Mouse (Mus musculus) right cerebral cortex, postnatal 14 days (tissue): Measurements from ENCODE around the gene Eri3.

ENCODE experiments used
- DNase-seq: peaks from one replicate; pipeline ENCODE4 v3.0.0; 2022

Gene Eri3

DNA sequence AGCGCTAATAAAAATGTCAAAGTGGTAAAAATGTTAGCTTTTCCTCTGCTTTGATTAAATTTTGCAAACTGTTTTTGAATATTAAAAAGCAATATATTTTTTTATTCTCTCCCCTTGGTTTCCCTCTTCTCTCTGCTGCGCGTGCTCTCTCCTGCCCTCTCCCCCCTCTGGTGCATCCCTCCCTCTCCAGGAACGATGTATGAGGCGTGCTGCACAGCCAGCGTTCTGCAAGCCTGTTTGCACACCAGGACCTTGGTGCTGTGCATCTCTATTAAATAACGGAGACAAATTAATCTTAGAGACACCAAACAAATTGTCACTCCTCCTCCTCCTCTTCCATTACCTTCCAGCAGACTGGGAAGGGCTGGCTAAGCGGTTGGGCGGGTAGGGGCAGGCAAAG lies 31.5 kb downstream of the Eri3 start:
- DNase-seq, result no peak

DNA sequence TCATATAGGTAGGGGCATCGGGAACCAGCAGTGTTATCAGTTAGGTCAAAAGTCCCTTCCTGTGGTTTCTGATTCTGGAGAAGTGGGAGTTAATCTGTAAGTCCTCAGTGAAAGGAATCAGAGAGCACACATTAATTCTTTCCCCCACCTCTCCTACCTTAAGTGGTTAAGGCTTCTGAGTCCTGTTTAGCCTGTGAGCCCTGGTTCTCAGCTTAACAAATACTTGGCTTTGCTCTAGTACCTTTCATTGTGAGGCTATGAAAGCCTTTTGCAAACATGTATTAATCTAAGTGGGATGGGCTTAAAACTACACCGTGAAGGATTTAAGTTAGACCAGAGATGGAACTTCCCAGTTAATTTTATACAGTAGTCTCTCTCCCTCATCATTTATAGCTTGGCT lies 35.8 kb downstream of the Eri3 start:
- DNase-seq, result no peak

DNA sequence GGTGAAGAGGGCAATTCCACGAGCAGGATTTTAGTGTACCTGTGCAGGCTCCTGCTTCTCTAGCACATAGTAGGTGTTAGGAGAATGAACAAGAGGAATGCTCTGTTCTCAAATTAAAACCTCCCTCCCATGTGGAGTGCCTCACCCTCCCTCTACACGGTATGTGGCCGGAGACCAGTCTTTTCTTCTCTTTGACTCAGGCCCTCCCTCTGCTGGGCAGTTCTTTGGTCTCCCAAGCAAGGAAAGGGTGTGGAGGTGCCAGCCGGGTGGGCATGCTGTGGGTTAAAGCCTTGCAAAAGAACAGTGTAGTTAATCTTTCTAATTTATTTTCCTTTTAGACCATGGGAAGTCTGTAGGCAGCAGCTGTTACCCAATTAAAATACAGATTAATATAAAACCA lies 37.3 kb downstream of the Eri3 start:
- no peak for DNase-seq

DNA sequence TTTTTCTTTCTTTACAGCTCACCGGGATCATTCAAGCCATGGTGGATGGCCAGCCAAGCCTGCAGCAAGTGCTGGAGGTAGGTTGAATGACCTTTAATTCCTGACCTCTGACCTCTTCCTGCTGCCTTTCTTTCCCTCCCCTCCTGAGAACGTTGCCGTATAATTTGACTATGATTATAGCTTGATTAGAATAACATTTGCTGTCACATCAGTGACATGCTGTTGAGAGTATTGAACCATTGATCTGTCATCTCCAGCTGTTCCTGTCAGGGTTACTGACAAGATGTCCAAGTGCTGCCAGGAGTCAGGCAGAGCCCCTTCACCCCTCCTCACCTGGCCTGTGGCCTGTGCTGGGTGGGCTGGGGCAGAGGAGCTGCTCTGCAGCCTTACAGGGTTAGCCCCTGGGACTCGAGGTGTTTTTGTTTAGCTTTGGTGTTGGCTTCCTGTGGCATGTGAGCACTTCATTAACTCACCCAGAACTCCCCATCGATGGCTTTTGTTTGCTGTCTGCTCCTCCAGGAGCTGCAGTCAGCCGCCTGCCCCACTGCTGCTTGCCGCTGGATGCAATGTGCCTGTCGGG lies 39.0 kb downstream of the Eri3 start:
- DNase-seq, result no peak

DNA sequence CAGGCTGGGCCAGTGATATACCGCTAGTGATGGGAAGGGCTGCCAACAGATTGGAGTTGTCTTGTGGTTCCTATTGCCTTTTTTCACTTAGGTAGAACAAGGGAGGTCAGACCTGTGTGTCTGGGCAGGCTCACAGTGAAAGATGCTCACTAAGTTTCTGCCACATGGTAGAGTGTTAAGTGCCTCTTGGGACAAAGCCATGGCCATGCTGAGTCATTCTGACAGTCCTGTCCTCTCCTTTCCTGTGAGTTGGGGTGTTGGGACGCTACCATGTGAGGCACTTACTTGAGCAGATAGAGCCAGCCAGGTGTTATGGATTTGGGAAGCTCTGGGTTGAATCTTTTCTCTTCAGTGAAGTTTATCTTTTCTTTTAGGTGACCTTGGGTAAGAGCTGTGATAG lies 40.6 kb downstream of the Eri3 start:
- no peak for DNase-seq

DNA sequence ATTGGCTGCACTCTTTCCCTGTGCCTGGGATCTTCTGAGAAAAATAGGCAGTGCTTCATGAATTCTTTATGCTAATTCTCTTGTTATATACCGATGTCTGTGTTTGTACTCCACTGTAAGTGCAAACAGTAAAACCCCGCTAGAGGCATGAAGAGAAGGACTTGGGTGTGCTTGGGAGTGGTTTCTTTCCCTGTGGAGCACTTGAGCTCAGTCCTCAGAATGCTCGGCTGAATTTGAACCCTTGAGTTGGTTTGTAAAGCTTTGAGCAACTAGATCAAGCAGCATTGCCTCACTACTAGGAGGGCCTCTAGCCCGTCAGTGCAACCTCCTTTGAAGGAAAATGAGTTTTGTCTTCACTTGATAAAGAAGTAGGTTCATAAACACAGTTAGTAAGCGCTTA lies 42.0 kb downstream of the Eri3 start:
- no peak for DNase-seq

DNA sequence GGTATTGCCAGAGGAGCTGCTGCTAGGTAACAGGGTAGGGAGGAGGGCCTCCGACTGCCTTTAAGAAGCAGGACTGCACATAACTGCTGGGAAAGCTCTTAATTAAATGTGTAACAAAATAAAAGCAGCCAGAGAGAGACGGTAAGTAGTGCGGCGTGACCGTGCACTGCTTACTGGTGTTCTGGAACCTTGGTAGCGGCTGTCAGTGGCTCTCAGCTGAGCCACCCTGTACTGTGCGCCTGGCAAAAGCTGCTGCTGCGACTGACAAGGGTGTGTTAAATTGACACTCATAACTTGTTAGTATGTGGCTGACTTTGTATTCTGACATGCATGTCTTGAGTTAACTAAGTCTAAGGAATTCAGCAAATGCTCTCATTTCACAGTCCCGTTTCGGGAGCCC lies 45.1 kb downstream of the Eri3 start:
- no peak for DNase-seq

DNA sequence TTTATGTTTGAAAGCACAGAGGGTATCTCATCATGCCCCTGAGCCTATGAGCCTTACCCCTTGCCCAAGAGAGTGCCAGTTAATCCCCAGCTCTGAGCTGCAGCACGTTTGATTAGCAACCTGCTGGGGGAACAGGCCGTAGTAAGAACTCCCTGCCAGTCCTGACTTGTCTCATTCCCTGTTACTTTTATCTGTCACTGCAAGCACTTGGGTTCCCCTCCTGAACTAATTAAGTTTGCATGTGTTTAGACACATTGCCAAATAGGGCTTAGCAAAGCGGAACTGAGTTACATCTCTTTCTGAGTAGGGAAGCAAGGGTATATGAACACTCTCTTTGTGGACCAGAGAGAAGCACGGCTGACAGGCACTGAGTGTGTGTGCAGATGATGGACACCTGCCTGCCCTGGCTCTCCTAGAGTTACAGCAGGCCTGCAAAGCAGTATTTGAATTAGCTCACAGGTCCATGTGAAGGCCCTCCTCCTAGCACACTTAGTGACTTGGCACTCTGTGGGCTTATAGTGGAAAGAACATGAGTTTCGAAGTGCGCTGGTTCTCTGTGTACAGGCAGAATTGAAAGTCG lies 49.9 kb downstream of the Eri3 start:
- DNase-seq, result no peak

DNA sequence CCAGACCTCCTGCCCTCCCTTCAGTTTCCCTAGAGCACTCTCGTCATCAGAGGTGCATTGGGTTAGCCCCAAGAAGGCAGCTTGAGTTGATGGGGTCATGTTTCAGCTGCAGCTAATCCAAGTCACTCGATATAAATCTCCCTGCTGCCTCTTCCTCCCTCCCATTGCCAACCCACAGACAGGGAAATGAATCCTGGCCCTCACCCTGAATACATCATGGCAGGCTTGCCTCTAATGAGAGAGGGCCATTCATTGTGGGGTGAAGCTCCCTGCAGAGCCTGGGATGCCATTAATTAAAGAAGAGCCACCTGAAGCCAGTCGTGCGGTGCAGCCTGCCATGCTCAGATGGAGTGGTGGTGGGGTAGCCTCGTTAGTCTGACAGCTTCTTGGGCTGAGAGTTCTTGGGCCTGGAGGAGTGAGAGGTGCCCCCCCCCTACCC lies 51.2 kb downstream of the Eri3 start:
- no peak for DNase-seq

DNA sequence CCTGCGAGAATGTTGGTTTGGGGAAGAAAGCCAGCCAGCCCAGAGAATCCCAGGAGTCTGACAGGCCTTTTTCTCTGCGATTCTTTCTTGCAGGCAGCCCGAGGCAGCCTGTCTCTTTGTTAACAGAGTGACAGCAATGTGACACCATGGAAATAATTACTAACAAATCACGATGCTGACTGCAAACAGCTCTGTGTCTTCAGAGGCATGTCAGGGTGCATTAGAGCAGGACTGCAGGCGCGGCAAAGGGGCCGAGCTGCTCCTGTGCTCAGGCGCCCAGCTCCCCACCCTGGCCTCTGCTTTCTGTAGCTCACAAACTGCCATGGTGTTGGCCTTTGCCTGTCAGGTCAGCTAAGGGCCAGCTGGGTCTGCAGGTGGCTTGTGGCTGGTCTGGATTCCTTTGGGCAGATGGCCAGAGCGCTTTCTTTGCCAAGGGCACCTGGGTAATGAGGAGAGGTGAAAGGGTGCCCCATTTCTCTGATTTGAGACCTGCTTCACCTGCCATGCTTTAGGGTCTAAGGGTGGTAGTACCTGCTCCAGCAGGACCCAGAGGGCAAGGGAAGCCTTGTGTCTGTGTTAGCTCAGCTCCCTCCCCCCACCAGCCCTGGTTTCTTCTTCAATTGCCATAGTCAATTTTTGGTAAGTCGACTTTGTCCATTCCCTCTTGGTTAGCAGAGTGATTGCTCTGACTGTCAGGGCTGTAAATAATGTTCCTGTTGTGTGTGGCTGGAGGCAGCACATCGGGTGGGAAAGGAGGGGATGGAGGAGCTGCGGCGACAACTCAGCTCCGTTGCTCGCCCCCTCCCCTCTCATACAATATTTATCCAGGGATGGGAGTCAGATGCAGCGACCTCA lies 55.2 kb downstream of the Eri3 start:
- no peak for DNase-seq

DNA sequence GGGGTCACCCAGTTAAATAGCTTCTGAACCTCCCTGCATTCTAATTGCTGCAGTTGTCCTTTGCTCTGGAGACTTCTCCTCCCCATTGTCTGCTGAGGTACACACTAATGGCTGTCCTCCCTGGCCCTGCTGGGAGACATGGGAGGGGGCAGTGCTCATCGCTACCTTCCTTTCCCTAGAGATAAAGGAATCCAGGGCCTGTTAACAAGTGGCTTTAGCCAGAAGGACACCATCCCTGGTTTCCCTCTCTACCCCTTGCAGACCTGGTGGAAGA lies 55.7 kb downstream of the Eri3 start:
- no peak for DNase-seq

DNA sequence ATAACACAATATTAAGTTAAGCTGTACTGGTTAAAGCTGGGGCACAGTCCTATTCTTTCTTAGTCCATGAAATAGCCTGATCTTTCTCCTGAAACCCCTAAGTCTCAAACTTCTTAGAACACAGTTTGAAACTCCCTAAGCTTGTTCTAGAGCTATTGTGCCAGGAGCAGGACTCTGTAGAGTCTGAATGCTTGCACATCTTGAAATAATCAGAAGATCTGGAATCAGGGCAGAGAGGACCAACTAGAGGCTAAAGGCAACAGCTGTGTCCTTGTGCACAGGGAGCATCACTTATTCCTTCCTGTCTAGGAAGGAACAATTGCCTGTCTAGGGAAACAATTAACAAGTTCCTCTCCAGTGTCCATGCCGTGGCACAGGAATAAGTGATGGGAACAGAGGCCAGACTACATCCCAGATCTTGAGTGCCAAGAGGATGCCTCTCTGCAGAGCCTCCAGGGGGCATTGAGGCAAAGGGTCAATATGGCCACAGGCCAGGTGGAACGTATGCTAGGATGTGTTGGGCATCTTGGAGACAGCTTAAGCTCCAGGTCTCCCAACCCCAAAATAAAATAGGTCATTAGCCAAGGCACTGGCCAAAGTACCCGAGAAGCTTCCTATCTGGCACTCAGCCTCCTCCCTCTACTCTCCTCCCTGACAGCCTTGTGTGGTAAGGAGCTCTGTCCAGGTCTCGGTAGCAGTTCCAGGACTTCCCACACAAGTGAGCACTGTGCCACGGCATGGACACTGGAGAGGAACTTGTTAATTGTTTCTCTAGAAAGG lies 56.9 kb downstream of the Eri3 start:
- no peak for DNase-seq

DNA sequence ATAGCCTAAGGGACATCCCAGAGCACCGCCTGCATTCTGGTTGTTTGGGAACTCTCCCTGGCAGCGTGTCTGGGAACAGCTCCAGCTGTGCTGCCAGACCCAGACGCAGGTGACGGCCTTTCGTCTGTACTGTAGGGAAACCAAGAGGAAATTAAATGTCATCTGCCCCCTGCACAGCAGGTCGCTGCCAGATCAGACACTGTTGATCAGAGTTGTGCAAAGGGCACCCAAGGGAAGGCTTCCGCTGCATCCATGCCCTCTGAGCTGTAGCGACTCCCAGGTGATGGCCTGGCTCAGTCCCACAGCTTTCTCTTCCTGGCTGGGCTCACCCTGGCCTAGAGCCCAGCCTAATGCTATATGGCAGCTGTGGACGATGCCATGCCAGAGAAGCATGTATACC lies 58.1 kb downstream of the Eri3 start:
- no peak for DNase-seq

DNA sequence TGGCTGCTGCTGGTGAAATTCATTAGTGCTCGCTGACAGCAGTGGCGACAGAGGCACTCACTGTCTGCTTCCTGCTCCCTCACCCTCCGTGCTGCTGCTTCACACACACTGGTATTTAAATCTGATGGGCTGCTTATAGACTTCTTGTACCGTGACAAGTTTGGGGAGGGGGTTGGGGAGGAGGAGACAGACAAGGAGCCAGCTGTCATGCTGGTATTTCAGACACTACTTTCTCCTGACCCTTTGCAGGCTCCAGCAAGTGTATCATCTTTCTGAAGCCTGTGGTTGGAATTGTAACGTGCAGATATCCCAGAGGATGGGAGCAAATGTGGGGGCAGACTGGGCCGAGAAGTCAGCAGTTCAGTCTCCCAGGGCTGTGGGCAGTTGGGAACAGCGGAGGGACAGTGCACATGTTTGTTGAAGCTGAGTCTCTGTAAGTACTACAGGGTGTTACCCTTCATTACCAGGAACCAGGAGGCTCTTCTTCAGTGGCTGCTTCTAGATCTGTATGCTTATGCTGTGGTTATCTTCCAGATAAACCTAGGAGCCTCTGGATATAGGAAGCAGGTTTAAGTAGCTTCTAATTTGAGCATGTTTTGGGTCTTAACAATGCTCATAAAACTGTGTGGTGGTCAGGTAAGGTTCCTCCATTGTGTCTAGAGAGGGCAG lies 59.3 kb downstream of the Eri3 start:
- DNase-seq, result no peak

DNA sequence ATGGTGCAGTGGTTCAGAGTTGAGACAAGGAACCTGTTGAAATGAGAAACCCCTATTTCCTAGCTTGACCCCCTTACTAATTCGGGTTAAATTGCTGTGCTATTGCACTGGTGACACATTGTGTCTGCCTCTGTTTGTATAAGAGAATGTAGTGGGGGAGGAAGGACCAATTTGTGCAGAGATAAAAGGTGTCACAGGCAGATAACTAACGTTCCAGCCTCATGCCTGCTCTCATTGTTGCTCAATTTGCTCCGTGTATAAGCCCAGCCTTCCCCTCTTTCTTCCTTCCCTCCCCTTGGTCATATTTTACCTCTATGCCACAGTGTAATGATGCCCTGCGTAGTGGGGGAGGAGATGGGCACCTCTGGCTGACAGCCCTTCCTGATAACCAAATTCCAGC lies 61.2 kb downstream of the Eri3 start:
- DNase-seq, result no peak

DNA sequence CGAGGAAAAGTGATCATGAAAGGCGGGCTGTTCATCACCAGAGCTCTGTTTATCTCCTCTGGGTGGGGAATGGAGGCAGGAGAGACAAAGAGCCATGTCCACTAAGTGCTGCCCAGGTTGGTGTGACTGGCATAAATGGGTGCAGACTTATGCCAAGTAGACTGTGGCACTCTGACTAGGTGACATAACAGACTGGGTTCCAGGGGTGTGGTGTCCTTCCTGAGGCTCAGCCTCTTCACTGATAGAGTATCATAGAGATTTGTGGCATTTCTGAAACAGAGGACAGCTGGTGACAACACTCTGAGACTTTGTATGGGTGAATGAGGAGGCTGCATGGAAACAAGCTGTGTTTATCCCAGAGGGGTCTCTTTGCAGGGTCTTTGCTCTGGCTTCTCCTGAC lies 61.6 kb downstream of the Eri3 start:
- DNase-seq, result no peak

DNA sequence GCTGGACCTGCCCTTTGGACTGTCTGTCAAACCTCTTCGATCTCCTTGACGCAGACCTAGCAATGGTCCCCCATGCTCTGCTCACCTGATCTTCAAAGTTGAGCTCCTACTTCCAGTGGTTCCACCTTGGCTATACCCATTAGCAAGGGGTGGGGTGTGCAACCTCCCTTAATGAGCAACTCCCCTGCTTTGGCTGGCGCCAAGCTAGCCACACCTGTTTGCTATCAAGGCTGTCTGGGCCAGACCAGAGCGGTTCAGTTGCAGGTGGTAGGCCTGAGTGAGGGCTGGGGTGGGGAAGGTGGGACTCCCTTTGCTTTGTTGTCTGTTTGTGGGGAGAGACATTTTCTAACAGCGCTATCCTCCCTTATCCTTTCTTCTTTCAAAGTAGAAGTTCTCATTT lies 62.5 kb downstream of the Eri3 start:
- no peak for DNase-seq

DNA sequence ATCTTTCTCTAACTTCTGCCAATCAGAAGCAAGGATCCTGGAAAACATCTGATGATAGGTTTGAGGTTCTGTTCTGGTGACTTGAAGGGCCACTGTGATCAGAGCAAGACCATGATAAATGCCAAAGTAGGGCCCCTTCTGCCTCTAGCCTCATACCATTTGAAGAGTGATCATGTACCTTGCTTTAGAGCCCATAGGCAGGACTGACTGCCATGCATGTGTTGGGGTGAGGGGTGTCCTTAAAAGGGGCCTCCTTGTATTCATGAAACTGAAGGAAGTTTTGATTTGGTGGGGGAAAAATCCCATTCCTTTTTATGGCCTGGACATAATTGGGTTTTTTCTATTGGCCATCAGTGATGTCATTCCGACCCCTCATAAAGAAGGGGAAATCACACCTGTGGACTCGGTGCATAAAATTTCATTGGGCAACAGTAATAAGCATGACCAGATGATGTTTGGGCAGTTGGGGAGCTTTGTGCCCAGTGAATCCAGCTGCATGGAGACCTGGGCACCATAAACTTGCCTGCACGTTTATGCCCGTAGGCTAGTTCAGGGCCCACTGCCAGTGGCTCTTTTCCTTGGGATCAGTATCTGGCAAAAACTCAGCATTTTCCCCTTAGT lies 63.1 kb downstream of the Eri3 start:
- DNase-seq, result no peak

DNA sequence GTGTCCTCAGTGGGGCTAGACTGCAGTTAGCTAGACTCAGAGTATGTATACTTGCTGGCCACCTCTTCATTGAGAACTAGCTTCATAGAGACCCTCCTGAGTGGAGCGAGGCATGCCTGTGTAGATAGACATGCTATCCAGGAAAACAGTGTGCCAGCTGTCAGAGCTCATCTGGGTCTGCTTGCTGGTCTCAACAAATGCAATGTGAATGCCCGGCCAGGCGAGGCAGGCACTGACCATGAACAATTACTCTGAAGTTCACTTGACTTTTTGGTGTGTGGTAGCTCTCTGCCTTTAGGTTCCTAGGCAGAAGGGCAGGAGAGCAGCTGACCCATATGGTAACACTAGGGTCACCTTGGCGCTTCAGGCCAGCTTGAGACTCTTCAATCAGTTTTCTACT lies 66.4 kb downstream of the Eri3 start:
- DNase-seq, result no peak

DNA sequence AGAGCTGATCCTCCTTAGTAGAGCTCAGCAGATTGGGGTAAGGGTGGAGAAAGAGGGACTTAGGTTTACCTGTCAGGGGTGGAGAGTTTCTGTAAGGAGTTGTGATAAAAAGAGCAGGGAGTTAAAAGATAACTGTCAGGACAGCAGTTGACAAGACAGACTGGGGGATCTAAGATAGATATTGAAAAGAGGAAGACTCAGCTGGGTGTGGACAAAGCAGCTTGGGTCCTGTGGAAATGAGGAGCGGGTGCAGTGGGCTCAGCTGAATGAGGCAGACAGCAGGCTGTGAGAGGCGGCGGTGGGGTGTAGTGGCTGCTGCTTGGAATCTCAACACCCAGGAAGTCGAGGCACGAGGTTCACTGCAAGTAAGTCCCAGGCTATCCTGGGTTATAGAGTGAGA lies 72.1 kb downstream of the Eri3 start:
- DNase-seq, result no peak

DNA sequence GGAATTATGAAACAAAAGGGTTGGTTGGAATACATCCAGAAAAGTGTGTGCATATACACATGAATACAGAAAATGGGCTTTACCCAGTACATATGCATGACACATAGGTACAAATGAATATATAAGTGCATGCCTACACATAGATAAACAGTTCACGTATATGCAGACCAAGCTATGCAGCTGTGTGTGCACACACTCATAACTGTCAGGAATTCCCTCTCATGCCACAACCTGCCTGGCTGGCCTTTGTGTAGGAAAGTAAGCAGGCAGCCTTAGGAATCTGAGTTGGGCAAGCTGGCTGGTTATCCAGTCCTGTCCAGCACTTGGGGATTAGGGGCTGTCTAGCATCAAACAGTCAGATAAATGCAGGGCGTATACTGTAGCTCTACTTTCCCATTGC lies 72.9 kb downstream of the Eri3 start:
- no peak for DNase-seq

DNA sequence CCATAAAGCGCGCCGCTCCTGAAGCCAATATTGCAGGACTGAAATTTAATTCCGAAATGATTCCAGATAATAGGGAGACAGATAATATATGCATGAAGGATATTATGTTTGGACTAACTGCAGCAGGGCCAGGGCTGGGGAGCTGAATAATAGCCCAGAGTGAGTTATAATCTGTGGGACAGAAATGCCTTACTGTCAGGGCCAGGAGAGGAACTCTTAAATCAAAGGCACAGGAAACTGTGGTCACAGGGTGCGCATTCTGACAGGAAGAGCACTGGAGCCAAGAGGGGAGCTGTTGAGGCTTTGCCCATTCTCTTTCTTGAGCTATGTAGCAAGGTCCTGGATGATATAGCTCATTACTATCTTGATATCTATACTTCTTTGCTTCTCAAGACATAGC lies 74.5 kb downstream of the Eri3 start:
- DNase-seq, result no peak

DNA sequence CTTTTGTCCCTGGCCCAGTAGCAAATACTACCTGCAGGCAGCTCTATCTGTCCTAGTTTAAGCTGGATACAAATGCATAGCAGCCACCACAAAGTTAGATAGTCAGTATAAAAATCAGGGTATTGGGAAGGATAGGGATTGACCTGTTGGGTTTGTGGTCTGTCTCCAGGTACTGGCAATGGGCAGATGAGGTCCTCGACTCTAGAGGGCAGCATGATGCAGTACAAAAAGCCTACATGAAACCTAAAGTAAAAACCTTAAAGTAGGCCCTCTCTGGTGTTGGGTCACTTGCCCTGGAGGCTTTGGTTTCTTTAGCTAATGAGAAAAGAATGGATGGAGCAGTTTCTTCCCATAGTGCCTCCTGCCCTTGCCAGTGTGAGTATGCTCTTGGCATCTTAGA lies 78.3 kb downstream of the Eri3 start:
- no peak for DNase-seq
